Mouse (Mus musculus) limb, embryonic 15.5 days (tissue): Measurements from ENCODE around the gene Gm4767. TPM values are rescaled to one million over a fixed set of nuclear protein-coding genes. Genes with fewer than 3 reads are reported as not detected.
"Not testable (repeated sequence)": the region's sequence is repeated elsewhere in the genome, so short reads cannot be mapped to it uniquely, and the experiment has no call there.

Experiments used
- ATAC-seq: fragments of 200-750 bp; cut with Nextera tagmentation; 2 replicates; pipeline ENCODE4 v1.8.0; 2017; ENCODE audit warnings: low read depth, moderate TSS enrichment; ENCODE audit not compliant: insufficient number of reproducible peaks, low FRiP score, low TSS enrichment
- H3K27ac ChIP-seq: fragments of 300-500 bp; sonication (generic); 2 replicates; pipeline ENCODE4 v1.5.1; 2015; ENCODE audit warnings: moderate library complexity, mild to moderate bottlenecking, inconsistent platforms
- H3K27me3 ChIP-seq: fragments of 300-500 bp; sonication (generic); 2 replicates; pipeline ENCODE4 v1.6.1; 2015; ENCODE audit warnings: inconsistent platforms
- H3K36me3 ChIP-seq: fragments of 300-500 bp; sonication (generic); 2 replicates; pipeline ENCODE4 v1.6.1; 2015; ENCODE audit warnings: inconsistent platforms
- H3K4me1 ChIP-seq: fragments of 300-500 bp; sonication (generic); 2 replicates; pipeline ENCODE4 v1.6.1; 2015; ENCODE audit warnings: inconsistent platforms
- H3K4me2 ChIP-seq: fragments of 300-500 bp; sonication (generic); 2 replicates; pipeline ENCODE4 v1.6.1; 2015; ENCODE audit warnings: mild to moderate bottlenecking, inconsistent platforms
- H3K4me3 ChIP-seq: fragments of 300-500 bp; sonication (generic); 2 replicates; pipeline ENCODE4 v1.5.1; 2015; ENCODE audit warnings: mild to moderate bottlenecking, inconsistent platforms
- H3K9ac ChIP-seq: fragments of 300-500 bp; sonication (generic); 2 replicates; pipeline ENCODE4 v1.6.1; 2015; ENCODE audit warnings: inconsistent platforms
- H3K9me3 ChIP-seq: fragments of 300-500 bp; sonication (generic); 2 replicates; pipeline ENCODE4 v1.6.1; 2016; ENCODE audit warnings: inconsistent platforms
- WGBS: fragments of 180-500 bp; shearing (Covaris S2); methylation state at CpG from one replicate; pipeline ENCODE4 v1.1.7; 2015; 5-methylcytosine and 5-hydroxymethylcytosine counted together
- polyA plus RNA-seq: library from polyadenylated mRNA; unstranded; fragments of >200 nt; fragmentation: Nextera tagmentation; extraction: Ambion mirVana; gene quantifications from 2 replicates; pipeline ENCODE4 v1.2.1, GENCODE M21; 2015

Gm4767 gene
- polyA plus RNA-seq, result 2.8 and 4.0 TPM in 2 replicates

- ATAC-seq, H3K27ac ChIP-seq, H3K36me3 ChIP-seq, H3K9me3 ChIP-seq, H3K9ac ChIP-seq, H3K4me1 ChIP-seq, H3K27me3 ChIP-seq: not testable (repeated sequence)
- 24% methylated on average over 18 of the region's 20 CpGs for WGBS
- Histone ChIP-seq H3K4me3 (peak within 1 kb of the TSS; percentile 18; the same call in 1 of the 2 replicates), H3K4me2 (0 out of 2 replicates have a peak within 1 kb of the TSS, but pooled peaks have one; percentile 12)
Observed at GRCm38 (mm10) chr10:81811899-81812298, at the start of gene Gm4767. Gm4767 (plus strand) TSS chr10:81812186.

- not testable (repeated sequence) for H3K27ac ChIP-seq, H3K36me3 ChIP-seq, H3K9ac ChIP-seq, H3K4me2 ChIP-seq, H3K4me3 ChIP-seq, H3K4me1 ChIP-seq, H3K27me3 ChIP-seq, H3K9me3 ChIP-seq
- peak; percentile 89 for ATAC-seq
- WGBS, result no CpG with 5 or more reads among the region's 43 CpGs
Observed at GRCm38 (mm10) chr10:81770506-81771403, 41.2 kb upstream of the Gm4767 start, which contains the start of gene Gm3055. Gm3055 (minus strand) TSS chr10:81771161.

DNA sequence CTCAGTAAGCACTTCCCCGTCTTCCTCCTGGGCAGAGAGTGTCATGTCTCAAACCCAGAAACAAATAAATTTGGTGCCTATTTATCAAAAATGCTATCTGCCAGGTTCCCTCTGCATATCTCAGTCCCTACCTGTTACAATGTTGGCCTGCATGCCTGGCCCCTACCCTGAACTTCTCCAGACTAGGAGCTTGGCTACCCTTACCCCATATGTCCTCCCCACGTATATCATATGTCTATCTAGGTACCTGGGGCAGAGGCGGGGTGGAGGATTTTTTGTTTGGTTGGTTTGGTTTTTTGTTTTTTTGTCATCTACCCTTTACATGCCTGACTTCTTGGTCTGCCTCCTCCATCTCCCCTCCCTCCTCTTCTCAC, 40.6 kb upstream of the Gm4767 start:
- not testable (repeated sequence) for ATAC-seq, H3K4me2 ChIP-seq, H3K27me3 ChIP-seq, H3K4me3 ChIP-seq, H3K9me3 ChIP-seq, H3K9ac ChIP-seq, H3K27ac ChIP-seq, H3K36me3 ChIP-seq, H3K4me1 ChIP-seq
- WGBS, result no CpG with 5 or more reads among the region's 3 CpGs

GRCm38 (mm10) chr10:81846219-81846618, 34.2 kb downstream of the Gm4767 start:
- not testable (repeated sequence) for H3K4me2 ChIP-seq, H3K4me1 ChIP-seq, ATAC-seq, H3K27me3 ChIP-seq, H3K9ac ChIP-seq, H3K9me3 ChIP-seq, H3K36me3 ChIP-seq, H3K4me3 ChIP-seq, H3K27ac ChIP-seq
- WGBS, result no CpG with 5 or more reads among the region's 18 CpGs

GRCm38 (mm10) chr10:81863409-81864407, 51.7 kb downstream of the Gm4767 start, which contains the start of gene Gm32687:
Gm32687 (plus strand) TSS chr10:81863934.
- not testable (repeated sequence) for H3K27ac ChIP-seq, H3K4me2 ChIP-seq, H3K27me3 ChIP-seq, H3K4me3 ChIP-seq, H3K4me1 ChIP-seq, H3K9me3 ChIP-seq, H3K9ac ChIP-seq, H3K36me3 ChIP-seq
- WGBS, result 25% methylated on average over 5 of the region's 49 CpGs
- peak; percentile 99 for ATAC-seq

Other genes with a start within 250 kb of the Gm4767 start
- 39.7 and 41.7 TPM in 2 replicates for gene Tle2, start 237.6 kb upstream of the Gm4767 start, polyA plus RNA-seq
- gene Tle6, start 211.1 kb upstream of the Gm4767 start, polyA plus RNA-seq, result 9.9 and 11.7 TPM in 2 replicates
- 0.81 and 1.0 TPM in 2 replicates for gene BC025920, start 205.9 kb upstream of the Gm4767 start, polyA plus RNA-seq
- gene Sirt6, start 184.4 kb upstream of the Gm4767 start, polyA plus RNA-seq, result 41.7 and 42.3 TPM in 2 replicates
- 8.8 and 11.9 TPM in 2 replicates for gene Ankrd24, start 183.6 kb upstream of the Gm4767 start, polyA plus RNA-seq
- gene Gm10778, start 163.1 kb upstream of the Gm4767 start, polyA plus RNA-seq, result 4.2 and 4.6 TPM in 2 replicates
- gene Zfp433, start 107.4 kb upstream of the Gm4767 start, polyA plus RNA-seq, result 12.4 and 15.8 TPM in 2 replicates
- gene Gm3055, start 41.0 kb upstream of the Gm4767 start, polyA plus RNA-seq, result 7.4 and 7.5 TPM in 2 replicates
- gene Gm32687, start 51.7 kb downstream of the Gm4767 start, polyA plus RNA-seq, result 7.9 and 8.2 TPM in 2 replicates
- gene Zfp781, start 118.3 kb downstream of the Gm4767 start, polyA plus RNA-seq, result 2.7 and 4.6 TPM in 2 replicates
- 13.4 and 13.7 TPM in 2 replicates for gene Zfp873, start 235.9 kb downstream of the Gm4767 start, polyA plus RNA-seq